Mouse (Mus musculus): Measurements from ENCODE around the gene Mtf2.
"Not testable (repeated sequence)": the region's sequence is repeated elsewhere in the genome, so short reads cannot be mapped to it uniquely, and the experiment has no call there.

Gene Mtf2

GRCm38 (mm10) chr5:108065465-108066411, at the start of gene Mtf2:
Mtf2 (plus strand) TSS chr5:108065674.
- peak; percentile 94 to 95 for DNase-seq (ENCODE audit: low spot score in 2 of 2)

- DNase-seq (ENCODE audit: low spot score in 2 of 2) = no peak
Observed at GRCm38 (mm10) chr5:108017232-108017631, 48.2 kb upstream of the Mtf2 start.

- DNase-seq (ENCODE audit: low spot score in 2 of 2) = no peak
Observed at GRCm38 (mm10) chr5:108019367-108019766, 46.1 kb upstream of the Mtf2 start.

- DNase-seq (ENCODE audit: low spot score in 2 of 2) = no peak
Observed at GRCm38 (mm10) chr5:108021346-108021745, 44.1 kb upstream of the Mtf2 start.

GRCm38 (mm10) chr5:108028230-108028629, 37.2 kb upstream of the Mtf2 start:
- DNase-seq (ENCODE audit: low spot score in 2 of 2) = no peak

GRCm38 (mm10) chr5:108028797-108029536, 36.5 kb upstream of the Mtf2 start:
- DNase-seq (ENCODE audit: low spot score in 2 of 2) = not testable (repeated sequence)

GRCm38 (mm10) chr5:108029968-108030367, 35.5 kb upstream of the Mtf2 start:
- no peak for DNase-seq (ENCODE audit: low spot score in 2 of 2)

GRCm38 (mm10) chr5:108031267-108031666, 34.2 kb upstream of the Mtf2 start:
- DNase-seq (ENCODE audit: low spot score in 2 of 2) = no peak

GRCm38 (mm10) chr5:108034194-108034593, 31.3 kb upstream of the Mtf2 start:
- no peak for DNase-seq (ENCODE audit: low spot score in 2 of 2)

- no peak for DNase-seq (ENCODE audit: low spot score in 2 of 2)
Observed at GRCm38 (mm10) chr5:108035523-108035922, 30.0 kb upstream of the Mtf2 start.

GRCm38 (mm10) chr5:108042061-108042460, 23.4 kb upstream of the Mtf2 start:
- DNase-seq (ENCODE audit: low spot score in 2 of 2) = no peak

- DNase-seq (ENCODE audit: low spot score in 2 of 2) = no peak
Observed at GRCm38 (mm10) chr5:108043908-108044307, 21.6 kb upstream of the Mtf2 start.

- DNase-seq (ENCODE audit: low spot score in 2 of 2) = no peak
Observed at GRCm38 (mm10) chr5:108049711-108050268, 15.7 kb upstream of the Mtf2 start.

- DNase-seq (ENCODE audit: low spot score in 2 of 2) = no peak
Observed at GRCm38 (mm10) chr5:108051026-108051425, 14.4 kb upstream of the Mtf2 start.

GRCm38 (mm10) chr5:108051727-108052126, 13.7 kb upstream of the Mtf2 start:
- not testable (repeated sequence) for DNase-seq (ENCODE audit: low spot score in 2 of 2)

GRCm38 (mm10) chr5:108052200-108052599, 13.3 kb upstream of the Mtf2 start:
- no peak for DNase-seq (ENCODE audit: low spot score in 2 of 2)

GRCm38 (mm10) chr5:108053566-108053965, 11.9 kb upstream of the Mtf2 start:
- no peak for DNase-seq (ENCODE audit: low spot score in 2 of 2)

GRCm38 (mm10) chr5:108060413-108060812, 5.1 kb upstream of the Mtf2 start:
- DNase-seq (ENCODE audit: low spot score in 2 of 2) = no peak

GRCm38 (mm10) chr5:108072301-108072700, 6.8 kb downstream of the Mtf2 start:
- no peak for DNase-seq (ENCODE audit: low spot score in 2 of 2)

GRCm38 (mm10) chr5:108076241-108076640, 10.8 kb downstream of the Mtf2 start:
- DNase-seq (ENCODE audit: low spot score in 2 of 2) = no peak

- no peak for DNase-seq (ENCODE audit: low spot score in 2 of 2)
Observed at GRCm38 (mm10) chr5:108076833-108077540, 11.5 kb downstream of the Mtf2 start.

GRCm38 (mm10) chr5:108079603-108080002, 14.1 kb downstream of the Mtf2 start:
- no peak for DNase-seq (ENCODE audit: low spot score in 2 of 2)

Measured in frontal cortex, postnatal 25 days (tissue).